Mouse (Mus musculus) olfactory bulb, adult 2 months (tissue): Measurements from ENCODE around the gene Mgat5.
A peak's percentile ranks its signal among the peaks of the same experiment; 100 is the strongest.

Experiments
- CTCF ChIP-seq: fragments of 200-500 bp; IDR thresholded peaks from 2 replicates; pipeline ENCODE4 v1.5.1; 2012; ENCODE audit warnings: low read depth, mild to moderate bottlenecking, low read length, moderate library complexity; ENCODE audit not compliant: insufficient read depth
- POLR2A ChIP-seq: fragments of 200-500 bp; IDR thresholded peaks from 2 replicates; pipeline ENCODE4 v1.6.1; 2012; ENCODE audit warnings: mild to moderate bottlenecking, low read depth, low read length, moderate library complexity; ENCODE audit not compliant: insufficient read depth

- TF ChIP-seq CTCF (no peak), POLR2A (peak; percentile 39)
These were observed at the start of gene Mgat5 for GRCm38 (mm10) chr1:127204817-127205485.
